Mouse (Mus musculus) left cerebral cortex, postnatal 36 days (tissue): ENCODE data around the gene Inf2. TPM values are rescaled to one million over a fixed set of nuclear protein-coding genes. Genes with fewer than 3 reads are reported as not detected.

Experiments used
- microRNA-seq: library from miRNA; unstranded; fragments of <30 nt; microRNA quantifications from one replicate; pipeline ENCODE4 v1.2.0, GENCODE M21; 2022
- total RNA-seq, 2 experiments: library from RNA; stranded (reverse); gene quantifications; 2 replicates each; pipeline ENCODE4 v1.2.3; 2021

Inf2 gene
- total RNA-seq, 2 experiments from 2014 or later: 128 to 143 TPM

Small RNAs within 50 kb of the gene (microRNA-seq; reads per million reads assigned to microRNA genes)
- not detected for gene Mir6939

Other genes with a start within 250 kb of the Inf2 start
- under 1 TPM in 1 of 2 experiments, not detected in 1; 0.22 TPM for gene A530016L24Rik, start 99.3 kb upstream of the Inf2 start, total RNA-seq
- gene Tmem179, start 72.0 kb upstream of the Inf2 start, total RNA-seq: 100 to 1,000 TPM; 120 to 140 TPM
- gene Adssl1, start 31.3 kb downstream of the Inf2 start, total RNA-seq: 10 to 100 TPM; 14.3 to 25.8 TPM
- 10 to 100 TPM; 17.8 to 23.0 TPM for gene Siva1, start 55.9 kb downstream of the Inf2 start, total RNA-seq
- gene Akt1, start 86.1 kb downstream of the Inf2 start, total RNA-seq: 100 to 1,000 TPM; 143 to 162 TPM
- gene Zbtb42, start 90.0 kb downstream of the Inf2 start, total RNA-seq: under 1 TPM; 0.70 to 0.81 TPM
- 100 to 1,000 TPM; 258 to 267 TPM for gene Cep170b, start 131.7 kb downstream of the Inf2 start, total RNA-seq
- 10 to 100 TPM in 1 of 2 experiments, 1 to 10 TPM in 1; 9.3 to 10.3 TPM for gene Pld4, start 171.9 kb downstream of the Inf2 start, total RNA-seq
- gene Ahnak2, start 213.9 kb downstream of the Inf2 start, total RNA-seq: 1 to 10 TPM; 6.1 to 6.8 TPM
- gene Clba1, start 220.2 kb downstream of the Inf2 start, total RNA-seq: 10 to 100 TPM; 17.4 to 22.1 TPM
- 10 to 100 TPM in 1 of 2 experiments, 1 to 10 TPM in 1; 9.2 to 10.9 TPM for gene Cdca4, start 240.6 kb downstream of the Inf2 start, total RNA-seq